Mouse (Mus musculus) lung, embryonic 16.5 days (tissue): ENCODE results near the gene Csnk1g2. TPM values are rescaled to one million over a fixed set of nuclear protein-coding genes. Genes with fewer than 3 reads are reported as not detected.
A peak's percentile ranks its signal among the peaks of the same experiment; 100 is the strongest.
"Not testable (repeated sequence)": the region's sequence is repeated elsewhere in the genome, so short reads cannot be mapped to it uniquely, and the experiment has no call there.

Experiments
- ATAC-seq: fragments of 200-750 bp; cut with Nextera tagmentation; 2 replicates; pipeline ENCODE4 v1.8.0; 2017; ENCODE audit warnings: low read depth, mild to moderate bottlenecking, moderate library complexity
- H3K27ac ChIP-seq: fragments of 300-500 bp; sonication (generic); 2 replicates; pipeline ENCODE4 v1.5.1; 2014; ENCODE audit warnings: mild to moderate bottlenecking, control low read depth, low read length
- H3K27me3 ChIP-seq: fragments of 300-500 bp; sonication (generic); 2 replicates; pipeline ENCODE4 v1.6.1; 2014; ENCODE audit warnings: low read depth, low read length, mixed read lengths; ENCODE audit not compliant: control insufficient read depth, insufficient read depth
- H3K36me3 ChIP-seq: fragments of 300-500 bp; sonication (generic); 2 replicates; pipeline ENCODE4 v1.6.1; 2014; ENCODE audit warnings: low read length; ENCODE audit not compliant: control insufficient read depth, insufficient read depth
- H3K4me1 ChIP-seq: fragments of 300-500 bp; sonication (generic); replicated peaks from 2 replicates; pipeline ENCODE4 v1.6.1; 2014; ENCODE audit warnings: low read length, mixed read lengths; ENCODE audit not compliant: control insufficient read depth, insufficient read depth
- H3K4me2 ChIP-seq: fragments of 300-500 bp; sonication (generic); 2 replicates; pipeline ENCODE4 v1.6.1; 2014; ENCODE audit warnings: low read depth, low read length, control low read depth
- H3K4me3 ChIP-seq: fragments of 300-500 bp; sonication (generic); 2 replicates; pipeline ENCODE4 v1.5.1; 2014; ENCODE audit warnings: mild to moderate bottlenecking, low read length, control low read depth
- H3K9ac ChIP-seq: fragments of 300-500 bp; sonication (generic); 2 replicates; pipeline ENCODE4 v1.6.1; 2014; ENCODE audit warnings: low read length, control low read depth
- H3K9me3 ChIP-seq: fragments of 300-500 bp; sonication (generic); 2 replicates; pipeline ENCODE4 v1.6.1; 2016; ENCODE audit warnings: low read length; ENCODE audit not compliant: control insufficient read depth
- WGBS: fragments of 180-500 bp; shearing (Covaris S2); extraction: QIAGEN DNeasy Blood & Tissue Kit; methylation state at CpG from one replicate; pipeline ENCODE4 v1.1.7; 2014; 5-methylcytosine and 5-hydroxymethylcytosine counted together
- polyA plus RNA-seq: library from polyadenylated mRNA; unstranded; fragments of >200 nt; fragmentation: Nextera tagmentation; extraction: Ambion mirVana; gene quantifications from 2 replicates; pipeline ENCODE4 v1.2.1, GENCODE M21; 2015

Csnk1g2 gene
- polyA plus RNA-seq, 1 experiment from 2014 or later = 38.4 TPM

DNA sequence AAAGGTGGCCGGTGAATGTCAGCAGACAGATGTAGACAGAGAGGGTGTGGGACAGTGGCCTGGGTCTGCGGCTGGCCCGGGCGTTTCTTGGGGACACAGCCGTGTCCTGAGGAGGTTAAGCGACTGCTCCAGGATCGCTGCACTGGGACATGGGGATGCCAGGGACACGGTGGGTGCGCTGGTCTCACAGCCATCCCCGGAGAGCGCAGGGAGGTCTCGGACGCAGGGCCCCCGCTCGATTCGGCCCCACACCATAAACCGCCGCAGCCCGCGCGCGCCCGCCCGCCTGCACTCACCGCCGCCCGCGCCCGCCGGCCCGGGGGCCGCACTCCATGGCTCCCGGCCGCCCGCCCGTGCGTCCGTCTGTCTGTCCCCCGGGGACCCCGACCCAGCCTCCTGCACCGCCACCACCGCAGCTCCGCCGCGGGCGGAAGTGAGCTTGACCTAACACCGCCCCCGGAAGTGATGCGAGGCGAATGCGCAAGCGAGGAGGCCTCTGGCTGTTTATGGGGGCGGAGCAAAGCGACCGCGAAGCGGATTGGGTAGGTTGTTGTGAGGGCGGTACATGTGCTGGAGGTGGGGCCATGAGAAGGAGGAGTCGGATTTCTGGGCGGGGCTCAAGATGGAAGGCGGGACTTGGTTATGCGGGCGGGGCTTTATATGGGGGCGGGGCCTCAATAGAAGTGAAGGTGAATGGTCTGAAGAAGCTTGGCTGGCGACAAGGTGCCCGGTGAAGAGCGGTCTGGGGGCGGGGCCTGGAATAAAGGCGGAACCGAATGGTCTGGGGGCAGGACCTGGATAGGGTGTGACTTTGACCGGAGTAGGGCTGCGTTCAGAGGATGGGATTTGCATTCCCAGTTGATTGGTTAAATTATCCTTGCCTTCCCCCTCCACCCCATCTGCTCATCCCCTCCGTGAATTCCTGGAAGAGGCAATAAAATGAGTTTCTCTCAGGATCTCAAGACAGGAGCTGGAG lies 32.5 kb upstream of the Csnk1g2 start, which contains the start of gene Abhd17a:
Abhd17a (minus strand) TSS at position 463 of the 976 bp plus-strand sequence.
- Histone ChIP-seq H3K27ac (peak within 1 kb of the TSS; percentile 59), H3K4me3 (peak within 1 kb of the TSS; percentile 90), H3K27me3 (no peaks in the 10 kb centered on the region), H3K9me3 (no peaks in the 10 kb centered on the region), H3K4me2 (peak within 1 kb of the TSS; percentile 98), H3K36me3 (0 out of 2 replicates have a peak, but pooled peaks cover 2% of the 10 kb centered on the region), H3K4me1 (peaks cover 22% of the 10 kb centered on the region), H3K9ac (peak within 1 kb of the TSS; percentile 93)
- under 1% methylated on average over 69 of the region's 73 CpGs for WGBS
- ATAC-seq = peak; percentile 98

- Histone ChIP-seq H3K4me1 (no peaks in the 10 kb centered on the region), H3K4me2 (no peak overlapping the region), H3K27me3 (no peaks in the 10 kb centered on the region), H3K9me3 (no peaks in the 10 kb centered on the region), H3K36me3 (no peaks in the 10 kb centered on the region), H3K9ac (no peak overlapping the region), H3K27ac (no peak overlapping the region), H3K4me3 (no peak overlapping the region)
- no peak for ATAC-seq
- 28% methylated on average over 4 of the region's 4 CpGs for WGBS
Measured at GRCm38 (mm10) chr10:80596318-80596717, 26.3 kb upstream of the Csnk1g2 start.

DNA sequence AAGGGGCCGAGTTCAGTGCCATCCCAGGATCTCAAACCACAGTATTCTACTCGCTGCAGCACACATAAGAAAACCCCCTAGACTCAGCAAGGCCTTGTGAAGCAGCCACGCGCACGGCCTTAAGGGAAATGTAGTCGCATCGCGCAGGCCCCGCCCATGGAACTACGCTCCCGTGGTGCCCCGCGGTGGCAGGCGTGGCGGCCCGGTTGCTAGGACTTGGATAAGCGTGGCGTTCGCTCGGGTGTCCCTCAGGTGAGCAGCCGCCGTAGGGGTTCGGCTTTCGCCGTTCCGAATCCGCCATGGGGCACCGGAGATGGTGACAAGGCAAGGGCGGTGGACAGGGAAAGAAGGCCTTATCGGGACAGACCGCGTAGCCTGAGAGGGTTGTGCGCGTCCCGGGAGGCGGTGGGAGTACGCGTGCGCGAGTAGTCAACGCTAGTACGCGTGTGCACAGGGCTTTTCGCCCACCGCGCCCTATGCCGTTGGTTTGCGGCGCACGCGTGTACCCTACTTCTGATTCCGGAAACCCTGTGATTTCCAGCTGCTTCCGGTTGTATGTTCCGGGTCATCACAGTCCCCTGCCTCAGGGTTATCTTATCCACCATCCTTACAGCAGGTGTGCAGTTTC lies 19.8 kb upstream of the Csnk1g2 start, which contains the start of the genes Scamp4 and Adat3:
Scamp4 (plus strand) TSS at position 175 of the 628 bp plus-strand sequence.
Adat3 (plus strand) TSS at position 183 of the 628 bp plus-strand sequence.
- Histone ChIP-seq H3K4me3 (peak within 1 kb of the TSS; percentile 67), H3K27ac (peak within 1 kb of the TSS; percentile 78), H3K36me3 (peaks cover 16% of the 10 kb centered on the region), H3K9me3 (no peaks in the 10 kb centered on the region), H3K4me2 (peak within 1 kb of the TSS; percentile 88), H3K27me3 (no peaks in the 10 kb centered on the region), H3K9ac (peak within 1 kb of the TSS; percentile 73), H3K4me1 (peaks cover 15% of the 10 kb centered on the region)
- peak; percentile 98 for ATAC-seq
- under 1% methylated on average over 54 of the region's 54 CpGs for WGBS

DNA sequence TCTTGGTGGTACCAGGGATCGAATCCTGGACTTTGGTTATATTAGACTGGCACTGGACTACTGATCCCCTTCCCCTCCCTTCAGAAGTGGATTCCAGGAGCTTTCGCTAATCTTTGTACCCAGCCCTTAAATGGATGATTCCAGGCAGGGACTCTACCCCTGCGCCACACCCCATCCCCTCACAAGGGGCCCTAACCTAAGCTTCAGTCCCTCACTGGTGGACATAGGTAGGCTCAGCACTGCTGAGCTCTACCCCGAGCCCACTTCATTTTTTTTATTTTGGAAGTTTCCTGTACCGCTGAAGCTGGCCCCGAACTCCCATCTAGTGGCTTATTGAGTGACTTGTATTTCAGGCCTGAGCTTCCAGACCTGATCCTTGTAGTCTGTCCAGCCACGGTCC lies 19.3 kb upstream of the Csnk1g2 start:
- Histone ChIP-seq H3K9me3 (no peaks in the 10 kb centered on the region), H3K4me1 (peaks cover 15% of the 10 kb centered on the region), H3K4me2 (peak overlapping the region; percentile 88), H3K36me3 (peaks cover 18% of the 10 kb centered on the region), H3K9ac (peak overlapping the region; percentile 73), H3K27ac (peak overlapping the region; percentile 78), H3K27me3 (no peaks in the 10 kb centered on the region), H3K4me3 (peak overlapping the region; percentile 67)
- ATAC-seq = no peak
- WGBS = 23% methylated on average over 7 of the region's 7 CpGs

- Histone ChIP-seq H3K36me3 (peaks cover 22% of the 10 kb centered on the region), H3K9me3 (no peaks in the 10 kb centered on the region), H3K4me1 (peaks cover 15% of the 10 kb centered on the region), H3K27me3 (no peaks in the 10 kb centered on the region), H3K4me2 (peak overlapping the region; percentile 88), H3K27ac (no peak overlapping the region), H3K9ac (peak overlapping the region; percentile 73; the same call in 1 of the 2 replicates), H3K4me3 (no peak overlapping the region; the same call in 1 of the 2 replicates)
- WGBS = 88% methylated on average over 7 of the region's 7 CpGs
- ATAC-seq = no peak
Measured at GRCm38 (mm10) chr10:80604001-80604509, 18.6 kb upstream of the Csnk1g2 start.

GRCm38 (mm10) chr10:80604988-80605387 lies 17.6 kb upstream of the Csnk1g2 start:
- Histone ChIP-seq H3K4me2 (no peak overlapping the region), H3K27me3 (no peaks in the 10 kb centered on the region), H3K36me3 (peaks cover 24% of the 10 kb centered on the region), H3K4me3 (no peak overlapping the region), H3K4me1 (peaks cover 15% of the 10 kb centered on the region), H3K27ac (no peak overlapping the region), H3K9ac (no peak overlapping the region), H3K9me3 (no peaks in the 10 kb centered on the region)
- ATAC-seq = no peak
- 87% methylated on average over 2 of the region's 2 CpGs for WGBS

DNA sequence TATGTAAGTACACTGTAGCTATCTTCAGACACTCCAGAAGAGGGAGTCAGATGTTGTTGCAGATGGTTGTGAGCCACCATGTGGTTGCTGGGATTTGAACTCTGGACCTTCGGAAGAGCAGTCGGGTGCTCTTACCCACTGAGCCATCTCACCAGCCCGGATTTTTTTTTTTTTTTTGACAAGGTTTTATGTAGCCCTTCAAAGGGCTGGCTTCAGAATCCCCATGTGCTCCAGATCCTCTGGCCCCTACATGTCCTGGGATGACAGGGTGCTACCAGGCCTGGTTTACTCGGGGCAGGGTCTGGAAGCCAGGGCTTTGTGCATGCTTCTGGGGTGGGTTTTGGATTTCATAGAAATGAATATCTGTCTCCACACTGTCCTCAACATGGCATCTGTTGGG lies 16.9 kb upstream of the Csnk1g2 start, which contains the start of gene Gm49322:
Gm49322 (plus strand) TSS at position 301 of the 400 bp plus-strand sequence.
- WGBS = 67% methylated on average over 3 of the region's 4 CpGs
- Histone ChIP-seq H3K36me3 (peaks cover 24% of the 10 kb centered on the region), H3K4me1 (peaks cover 15% of the 10 kb centered on the region)
- not testable (repeated sequence) for H3K4me3 ChIP-seq, H3K4me2 ChIP-seq, H3K9me3 ChIP-seq, H3K9ac ChIP-seq, H3K27me3 ChIP-seq, H3K27ac ChIP-seq, ATAC-seq

GRCm38 (mm10) chr10:80606306-80606705 lies 16.3 kb upstream of the Csnk1g2 start:
- no peaks in the 10 kb centered on the region for H3K9me3 ChIP-seq
- ATAC-seq = no peak
- no peak overlapping the region for H3K9ac ChIP-seq
- no peak overlapping the region for H3K4me2 ChIP-seq
- H3K27ac ChIP-seq = no peak overlapping the region
- peaks cover 24% of the 10 kb centered on the region for H3K36me3 ChIP-seq
- H3K27me3 ChIP-seq = no peaks in the 10 kb centered on the region
- WGBS = 82% methylated on average over 23 of the region's 23 CpGs
- H3K4me1 ChIP-seq = peaks cover 15% of the 10 kb centered on the region
- no peak overlapping the region for H3K4me3 ChIP-seq
